Mouse (Mus musculus): Measurements from ENCODE around the gene Nfix.

The Nfix gene

DNA sequence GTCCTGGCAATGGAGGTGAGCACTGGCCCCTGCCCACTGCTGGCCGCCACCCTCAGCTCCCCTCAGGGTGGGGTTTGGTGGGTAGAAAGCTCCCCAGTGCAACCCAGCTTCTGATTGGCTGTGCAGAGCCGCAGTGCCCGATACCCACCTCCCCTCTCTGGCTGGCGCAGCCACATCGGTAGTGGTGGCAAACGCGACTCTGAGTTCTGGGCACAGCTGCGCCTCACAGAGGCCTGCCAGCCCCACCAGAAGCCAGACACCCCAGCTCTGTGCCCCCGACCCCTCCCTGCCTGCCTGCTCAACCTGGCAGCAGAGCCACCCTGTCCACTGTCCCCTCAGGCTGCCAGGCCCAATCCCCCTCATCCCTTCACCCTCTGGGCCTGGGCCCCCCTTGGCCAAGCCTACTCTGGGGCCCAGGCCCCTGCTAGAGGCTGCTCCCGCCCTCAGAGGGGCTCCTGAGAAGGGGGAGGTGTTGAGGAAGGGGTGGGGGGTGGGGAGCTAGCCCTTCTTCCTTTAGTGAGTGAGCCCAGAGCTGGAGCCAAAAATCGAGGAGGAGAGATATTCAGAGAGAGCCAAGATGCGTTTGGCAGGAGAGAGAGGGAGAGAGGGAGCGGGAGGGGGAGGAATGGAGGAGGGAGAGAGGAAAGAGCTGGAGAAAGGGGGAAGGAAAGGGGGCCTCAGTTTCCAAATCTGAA lies 6.2 kb downstream of the Nfix start:
- no peaks in the 10 kb centered on the region for H3K27me3 ChIP-seq (ENCODE audit: control insufficient read depth, insufficient read depth, low read length, poor library complexity, severe bottlenecking)
- DNase-seq (ENCODE audit: low read depth, low spot score): no peak
- no peaks in the 10 kb centered on the region for H3K36me3 ChIP-seq (ENCODE audit: control insufficient read depth, insufficient read depth, low read length, poor library complexity, severe bottlenecking)

DNA sequence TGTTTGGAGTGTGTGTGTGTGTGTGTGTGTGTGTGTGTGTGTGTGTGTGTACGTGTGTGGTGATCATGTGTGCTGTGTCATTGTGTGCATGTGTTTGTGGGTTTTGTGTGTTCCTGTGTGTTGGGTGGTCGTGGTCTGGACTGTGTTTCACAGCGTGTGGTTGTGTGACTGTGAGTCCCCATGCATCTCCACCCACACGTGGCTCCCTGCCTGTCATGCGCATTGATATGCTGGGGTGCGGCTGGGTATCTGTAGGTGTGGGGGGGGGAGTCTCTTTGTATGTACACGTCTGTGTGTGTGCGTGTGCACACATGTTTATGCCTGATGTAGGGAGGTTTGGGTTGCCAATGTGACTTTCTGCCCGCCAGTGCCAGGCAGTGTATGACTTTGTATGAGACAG lies 7.0 kb downstream of the Nfix start:
- H3K36me3 ChIP-seq (ENCODE audit: control insufficient read depth, insufficient read depth, low read length, poor library complexity, severe bottlenecking): no peaks in the 10 kb centered on the region
- H3K27me3 ChIP-seq (ENCODE audit: control insufficient read depth, insufficient read depth, low read length, poor library complexity, severe bottlenecking): no peaks in the 10 kb centered on the region
- DNase-seq (ENCODE audit: low read depth, low spot score): no peak

DNA sequence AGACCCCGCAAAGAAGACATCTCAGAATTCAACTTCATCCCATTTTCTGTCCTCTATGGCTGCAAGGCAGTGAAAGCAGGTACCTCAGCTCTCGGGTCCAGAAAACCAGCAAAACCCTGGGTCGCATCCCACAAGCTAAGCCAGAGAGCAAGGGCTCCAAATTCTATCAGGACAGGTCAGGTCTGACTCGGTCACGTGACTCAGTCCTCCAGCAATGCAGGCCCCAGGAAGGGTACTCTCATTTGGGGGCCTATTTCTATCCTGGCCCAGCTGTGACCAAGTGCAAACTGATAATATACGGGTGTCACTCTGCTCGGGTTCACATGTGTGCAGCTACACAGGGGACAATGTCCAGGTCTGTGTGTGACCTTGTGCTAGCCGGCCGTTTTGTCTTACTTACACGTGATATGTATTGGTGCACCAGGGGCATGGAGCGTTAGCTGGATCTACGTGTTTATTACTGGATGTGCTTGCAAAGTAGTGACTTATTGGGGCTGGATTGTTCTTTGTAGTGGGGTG lies 7.7 kb downstream of the Nfix start:
- no peak for DNase-seq (ENCODE audit: low read depth, low spot score)
- Histone ChIP-seq H3K27me3 (ENCODE audit: control insufficient read depth, insufficient read depth, low read length, poor library complexity, severe bottlenecking) (no peaks in the 10 kb centered on the region), H3K36me3 (ENCODE audit: control insufficient read depth, insufficient read depth, low read length, poor library complexity, severe bottlenecking) (no peaks in the 10 kb centered on the region)

DNA sequence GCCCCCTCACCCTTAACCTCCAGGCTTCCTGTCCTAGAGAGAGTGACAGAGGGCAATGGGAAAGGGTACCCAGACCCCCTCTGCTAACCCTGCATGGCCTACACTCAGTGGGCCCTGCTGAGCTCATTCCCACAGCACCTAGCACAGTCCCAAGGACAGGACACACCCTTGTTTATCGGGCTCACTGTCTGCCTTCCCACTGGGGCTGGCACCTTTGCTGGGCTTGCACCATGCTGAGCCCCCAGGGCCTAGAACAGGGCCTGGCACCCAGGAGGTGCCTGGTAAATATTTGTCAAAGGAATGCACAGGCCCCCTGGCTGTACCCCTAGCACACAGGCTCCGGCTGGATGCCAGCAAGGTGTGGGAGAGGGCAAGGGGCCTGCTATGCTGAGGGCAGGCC lies 9.6 kb downstream of the Nfix start:
- DNase-seq (ENCODE audit: low read depth, low spot score): no peak
- Histone ChIP-seq H3K27me3 (ENCODE audit: control insufficient read depth, insufficient read depth, low read length, poor library complexity, severe bottlenecking) (no peaks in the 10 kb centered on the region), H3K36me3 (ENCODE audit: control insufficient read depth, insufficient read depth, low read length, poor library complexity, severe bottlenecking) (no peaks in the 10 kb centered on the region)

DNA sequence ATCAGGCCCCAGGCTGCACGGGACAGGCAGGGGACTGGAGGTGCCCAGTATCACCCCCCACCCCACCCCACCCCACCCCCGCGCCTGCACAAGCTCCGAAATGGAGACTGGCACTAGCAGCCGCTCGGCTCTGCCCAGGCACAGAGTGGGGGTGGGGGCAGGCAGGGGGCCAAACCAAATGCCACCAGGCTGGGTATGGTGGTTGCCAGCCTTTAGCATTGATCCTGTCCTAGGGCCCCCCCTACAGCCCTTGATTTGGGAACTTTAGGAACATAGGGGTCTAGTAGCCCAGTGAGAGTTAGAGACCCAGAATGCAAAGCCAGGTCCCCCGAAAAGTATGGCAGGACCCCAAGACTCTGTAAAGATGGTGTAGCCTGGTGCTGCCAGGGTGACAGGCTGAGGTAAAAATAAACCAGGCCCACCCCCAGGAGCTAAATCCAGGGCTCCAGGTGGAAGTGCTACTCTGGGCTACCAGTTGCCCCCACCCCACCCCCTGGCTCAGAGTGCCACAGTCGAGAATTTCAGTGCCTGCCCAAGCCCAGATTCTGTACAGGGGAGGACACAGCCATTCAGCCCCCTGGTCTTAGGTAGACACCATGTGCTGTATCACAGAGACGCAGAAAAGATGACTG lies 10.2 kb downstream of the Nfix start:
- Histone ChIP-seq H3K36me3 (ENCODE audit: control insufficient read depth, insufficient read depth, low read length, poor library complexity, severe bottlenecking) (no peaks in the 10 kb centered on the region), H3K27me3 (ENCODE audit: control insufficient read depth, insufficient read depth, low read length, poor library complexity, severe bottlenecking) (no peaks in the 10 kb centered on the region)
- no peak for DNase-seq (ENCODE audit: low read depth, low spot score)

DNA sequence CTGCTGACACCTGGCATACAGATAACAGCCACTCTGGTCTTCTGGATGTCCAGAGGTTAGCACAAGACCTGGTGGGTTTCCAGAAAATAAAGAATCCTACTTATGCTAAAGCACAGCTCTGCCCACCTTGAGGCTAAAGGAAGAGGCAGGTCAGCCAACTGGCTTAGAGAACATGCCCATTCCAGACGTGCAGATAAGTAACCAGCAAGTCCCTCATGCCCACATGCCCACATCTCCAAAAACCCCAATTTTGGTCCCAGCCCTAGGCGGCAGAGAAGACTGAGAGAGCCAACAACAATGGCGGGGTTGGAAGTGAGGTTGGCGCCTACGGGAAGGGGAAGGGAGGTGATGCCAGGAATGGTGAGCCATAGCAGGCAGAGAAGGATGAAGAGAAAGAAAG lies 10.8 kb downstream of the Nfix start:
- DNase-seq (ENCODE audit: low read depth, low spot score): no peak
- H3K27me3 ChIP-seq (ENCODE audit: control insufficient read depth, insufficient read depth, low read length, poor library complexity, severe bottlenecking): no peaks in the 10 kb centered on the region
- no peaks in the 10 kb centered on the region for H3K36me3 ChIP-seq (ENCODE audit: control insufficient read depth, insufficient read depth, low read length, poor library complexity, severe bottlenecking)

DNA sequence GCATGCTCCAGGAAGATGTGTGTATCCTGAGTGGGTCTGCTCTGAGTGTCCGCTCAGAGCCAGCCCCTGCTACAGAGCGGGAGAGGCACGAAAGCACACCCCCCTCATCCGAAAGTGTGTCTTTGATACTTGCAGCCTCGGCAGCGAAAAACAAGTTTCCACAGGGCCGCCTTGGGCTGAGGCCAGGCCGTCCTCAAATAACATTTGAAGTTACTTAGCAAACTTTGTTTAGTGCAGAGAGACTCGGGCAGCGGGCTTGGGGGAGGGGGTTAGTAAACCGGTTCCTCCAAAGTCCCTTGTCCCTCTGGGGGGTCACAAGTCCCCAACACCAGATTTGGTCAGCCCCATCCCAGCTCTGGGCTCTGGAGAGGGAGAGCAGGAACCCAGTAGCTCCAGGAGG lies 11.2 kb downstream of the Nfix start:
- no peak for DNase-seq (ENCODE audit: low read depth, low spot score)
- no peaks in the 10 kb centered on the region for H3K36me3 ChIP-seq (ENCODE audit: control insufficient read depth, insufficient read depth, low read length, poor library complexity, severe bottlenecking)
- no peaks in the 10 kb centered on the region for H3K27me3 ChIP-seq (ENCODE audit: control insufficient read depth, insufficient read depth, low read length, poor library complexity, severe bottlenecking)

DNA sequence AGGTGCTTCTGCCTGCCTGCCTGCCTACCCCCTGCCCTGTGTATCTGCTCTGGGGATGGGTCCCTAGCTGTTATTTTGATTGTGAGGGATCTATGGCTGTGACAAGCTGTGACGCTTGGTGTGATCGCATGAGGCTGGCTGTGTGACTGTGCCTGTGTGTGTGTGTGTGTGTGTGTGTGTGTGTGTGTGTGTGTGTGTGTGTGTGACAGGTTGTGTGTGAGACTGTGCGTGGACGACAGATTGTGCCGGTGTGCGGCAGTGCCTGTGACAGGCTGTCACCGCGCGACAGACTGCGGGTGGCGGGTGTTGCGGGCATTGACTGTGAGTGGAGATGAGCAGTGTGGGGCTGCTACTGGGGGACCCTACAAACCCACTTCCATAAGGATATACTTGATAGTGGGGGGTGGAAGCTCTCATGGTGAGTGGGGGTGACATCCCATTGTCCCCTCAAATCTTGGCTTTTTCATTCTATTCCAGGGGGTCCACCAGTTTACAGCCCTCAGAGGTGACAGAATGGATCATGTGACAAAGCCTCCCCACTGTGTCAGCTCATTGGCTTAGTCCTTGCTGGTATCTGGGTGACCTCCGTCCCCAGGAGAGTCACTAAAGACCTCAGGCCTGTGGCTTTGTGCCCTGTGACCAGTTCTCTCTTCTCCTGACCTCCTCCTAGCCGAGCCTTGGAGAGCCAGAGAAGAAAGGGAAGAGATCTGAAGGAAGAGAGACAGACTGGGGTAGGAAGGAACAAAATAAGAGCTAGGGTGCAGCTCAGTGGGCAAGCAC lies 12.4 kb downstream of the Nfix start:
- DNase-seq (ENCODE audit: low read depth, low spot score): no peak
- Histone ChIP-seq H3K27me3 (ENCODE audit: control insufficient read depth, insufficient read depth, low read length, poor library complexity, severe bottlenecking) (no peaks in the 10 kb centered on the region), H3K36me3 (ENCODE audit: control insufficient read depth, insufficient read depth, low read length, poor library complexity, severe bottlenecking) (no peaks in the 10 kb centered on the region)

DNA sequence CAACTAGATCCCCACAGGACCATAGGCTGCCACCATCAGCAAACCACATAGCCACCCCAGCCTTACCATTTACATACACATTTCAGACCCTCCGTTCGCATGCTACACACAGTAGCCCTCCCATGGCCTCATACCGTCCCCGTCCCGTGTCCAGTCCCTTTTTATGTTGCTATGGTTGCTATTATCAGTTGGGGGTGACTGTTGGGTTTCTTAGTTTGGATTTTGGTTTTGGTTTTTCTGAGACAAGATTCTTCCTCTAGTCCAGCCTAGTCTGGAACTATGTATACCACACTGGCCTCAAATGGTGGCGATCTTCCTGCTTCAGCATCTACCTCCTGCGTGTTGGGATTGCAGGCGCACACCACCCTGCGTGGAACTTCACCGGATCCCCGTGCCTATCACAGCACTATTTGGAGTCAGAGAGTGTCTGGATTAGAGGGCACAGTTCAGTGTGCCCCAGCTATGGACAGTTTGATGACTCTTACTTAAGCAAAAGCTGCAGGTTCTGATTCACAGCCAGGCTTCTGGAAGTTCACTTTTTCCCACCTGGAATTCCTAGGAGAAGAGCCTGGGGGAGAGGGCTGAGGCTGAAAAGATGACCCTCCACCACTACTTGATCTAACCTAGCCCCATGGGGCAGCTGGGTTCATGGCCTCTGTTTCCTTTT lies 13.2 kb downstream of the Nfix start:
- H3K27me3 ChIP-seq (ENCODE audit: control insufficient read depth, insufficient read depth, low read length, poor library complexity, severe bottlenecking): no peaks in the 10 kb centered on the region

DNA sequence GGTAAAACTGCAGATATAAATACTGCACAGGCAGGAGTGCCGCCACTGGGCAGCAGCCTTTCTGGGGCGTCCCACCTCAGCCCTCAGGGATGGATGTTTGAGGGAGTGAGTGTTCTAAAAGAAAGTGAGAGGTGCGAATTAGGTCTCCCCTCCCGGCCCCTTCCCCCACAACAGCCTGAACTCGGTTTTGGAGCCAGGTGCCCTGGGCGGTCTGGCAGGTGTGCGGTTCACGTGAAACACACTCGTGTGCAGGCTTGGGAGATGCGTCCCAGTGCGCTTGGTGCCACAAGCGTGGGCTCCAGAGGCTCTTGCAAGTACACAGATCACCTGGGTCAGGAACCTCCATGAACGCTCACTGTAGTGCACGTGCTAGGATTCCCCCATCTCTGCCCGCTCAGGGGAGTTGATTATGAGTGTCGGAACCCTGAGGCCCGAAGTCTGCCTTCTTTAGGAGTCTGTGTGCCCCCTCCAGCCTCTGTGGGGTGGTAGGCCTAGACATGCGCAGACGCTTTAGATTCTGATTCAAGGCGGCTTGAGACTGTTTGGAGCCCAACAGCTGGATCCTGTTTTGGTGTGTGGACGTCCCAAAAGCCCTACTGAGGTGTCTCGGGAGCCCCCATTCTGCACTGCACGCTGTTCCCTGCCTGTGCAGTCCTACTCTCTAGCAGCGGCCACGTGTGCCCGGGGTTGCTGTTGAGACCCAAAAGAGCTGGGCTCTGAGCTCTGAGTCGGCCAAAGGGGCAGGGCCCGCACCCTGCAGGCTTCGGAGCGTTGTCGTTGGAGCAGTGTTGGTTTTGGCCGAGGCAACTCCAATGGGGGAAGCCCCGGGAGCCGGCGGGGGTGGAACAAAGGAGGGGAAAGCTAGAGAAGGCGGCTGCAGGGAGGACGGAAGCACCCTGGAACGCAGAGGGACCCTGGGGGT lies 14.1 kb downstream of the Nfix start:
- no peaks in the 10 kb centered on the region for H3K27me3 ChIP-seq (ENCODE audit: control insufficient read depth, insufficient read depth, low read length, poor library complexity, severe bottlenecking)
- no peak for DNase-seq (ENCODE audit: low read depth, low spot score)
- no peaks in the 10 kb centered on the region for H3K36me3 ChIP-seq (ENCODE audit: control insufficient read depth, insufficient read depth, low read length, poor library complexity, severe bottlenecking)

More for the DNA sequence above, 13.2 kb downstream of the Nfix start:
- no peak for DNase-seq (ENCODE audit: low read depth, low spot score)
- H3K36me3 ChIP-seq (ENCODE audit: control insufficient read depth, insufficient read depth, low read length, poor library complexity, severe bottlenecking): no peaks in the 10 kb centered on the region

DNA sequence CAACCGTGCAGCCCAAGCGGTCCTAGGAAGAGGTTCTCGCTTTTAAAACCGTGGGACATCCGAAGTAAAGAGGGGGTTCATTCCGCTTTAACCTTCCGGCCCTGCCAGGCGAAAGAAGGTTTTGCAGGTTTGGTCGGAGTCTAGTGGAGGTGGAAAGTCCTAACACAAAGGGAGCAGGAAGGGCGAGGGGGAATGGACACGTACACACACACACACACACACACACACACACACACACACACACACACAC lies 14.7 kb downstream of the Nfix start:
- no peak for DNase-seq (ENCODE audit: low read depth, low spot score)
- Histone ChIP-seq H3K27me3 (ENCODE audit: control insufficient read depth, insufficient read depth, low read length, poor library complexity, severe bottlenecking) (no peaks in the 10 kb centered on the region), H3K36me3 (ENCODE audit: control insufficient read depth, insufficient read depth, low read length, poor library complexity, severe bottlenecking) (no peaks in the 10 kb centered on the region)

DNA sequence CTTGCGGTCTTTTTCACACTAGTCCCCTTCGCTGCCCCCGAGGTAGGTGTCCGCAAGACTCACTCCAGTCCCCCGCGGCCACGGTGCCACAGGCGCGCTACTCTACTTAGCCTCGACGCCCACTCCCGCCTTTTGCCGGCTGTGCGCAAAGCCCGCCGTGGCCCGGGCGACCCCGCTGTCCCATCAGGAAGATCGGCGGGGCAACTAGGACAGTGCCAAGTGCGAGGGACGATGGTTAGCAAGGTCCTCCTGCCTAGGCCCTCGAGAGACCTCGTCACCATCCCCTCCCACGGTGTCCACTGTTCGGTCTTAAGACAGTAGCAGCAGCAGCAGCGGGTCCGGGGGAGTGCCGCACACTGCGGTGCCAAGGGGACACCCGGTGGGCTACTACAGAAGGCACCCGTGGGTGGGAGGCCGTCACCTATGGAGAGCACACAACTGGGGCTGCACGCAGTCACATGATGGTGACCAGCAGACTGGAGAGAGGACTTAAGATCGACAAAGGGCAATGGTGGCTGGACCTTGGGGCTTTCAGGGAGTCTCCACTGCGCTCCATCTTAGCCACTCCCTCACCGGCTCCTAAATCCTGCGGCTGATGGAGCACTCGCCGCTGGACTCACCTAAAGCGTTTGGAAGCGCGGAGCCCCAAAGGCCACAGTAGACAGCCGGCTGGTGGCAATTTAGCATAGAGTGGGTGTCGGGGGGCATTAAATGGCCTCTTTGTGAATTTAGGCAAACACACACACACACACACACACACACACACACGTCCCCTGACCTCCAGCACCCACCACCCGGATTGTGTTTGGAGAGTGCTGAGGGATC lies 15.3 kb downstream of the Nfix start:
- no peak for DNase-seq (ENCODE audit: low read depth, low spot score)
- no peaks in the 10 kb centered on the region for H3K36me3 ChIP-seq (ENCODE audit: control insufficient read depth, insufficient read depth, low read length, poor library complexity, severe bottlenecking)
- H3K27me3 ChIP-seq (ENCODE audit: control insufficient read depth, insufficient read depth, low read length, poor library complexity, severe bottlenecking): no peaks in the 10 kb centered on the region

DNA sequence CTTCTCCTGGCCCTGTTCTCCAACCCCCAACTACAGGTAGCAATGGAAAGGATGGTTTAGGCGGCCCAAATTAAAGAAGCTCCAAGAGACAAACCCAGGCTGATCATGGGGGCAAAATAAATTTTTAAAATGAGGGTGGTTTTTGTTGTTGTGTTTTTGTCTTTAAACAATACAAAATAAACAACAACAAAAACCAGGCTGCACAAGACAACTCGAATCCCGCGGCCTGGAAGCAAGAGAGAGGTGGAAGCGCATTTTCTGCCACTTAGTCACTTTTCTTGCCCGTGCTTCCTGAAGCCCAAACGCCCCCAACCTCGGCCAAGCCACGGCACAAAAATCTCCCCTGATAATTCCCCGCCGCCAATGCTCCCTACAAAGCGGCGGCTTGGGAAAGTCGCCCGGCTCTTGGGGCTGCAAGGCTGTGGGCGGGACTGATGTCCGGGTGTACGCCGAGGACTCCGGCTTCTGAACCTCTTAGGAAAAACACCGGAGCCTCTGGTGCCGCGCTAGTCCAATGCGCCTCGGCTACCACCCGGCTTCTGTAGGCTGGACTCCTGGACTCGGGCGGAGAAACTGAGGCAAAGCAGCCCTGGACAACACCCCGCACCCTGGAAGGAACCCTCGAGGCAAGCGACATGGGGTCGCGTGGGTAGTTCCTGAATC lies 16.1 kb downstream of the Nfix start:
- no peak for DNase-seq (ENCODE audit: low read depth, low spot score)
- no peaks in the 10 kb centered on the region for H3K36me3 ChIP-seq (ENCODE audit: control insufficient read depth, insufficient read depth, low read length, poor library complexity, severe bottlenecking)
- no peaks in the 10 kb centered on the region for H3K27me3 ChIP-seq (ENCODE audit: control insufficient read depth, insufficient read depth, low read length, poor library complexity, severe bottlenecking)

Measured in splenic B cell, adult 2 months (primary cell).